Mouse (Mus musculus): ENCODE measurements around the gene Gdf9.
A peak's percentile ranks its signal among the peaks of the same experiment; 100 is the strongest.

Gdf9 gene

GRCm38 (mm10) chr11:53446183-53446582, 15.4 kb downstream of the Gdf9 start:
- no peak for DNase-seq

DNA sequence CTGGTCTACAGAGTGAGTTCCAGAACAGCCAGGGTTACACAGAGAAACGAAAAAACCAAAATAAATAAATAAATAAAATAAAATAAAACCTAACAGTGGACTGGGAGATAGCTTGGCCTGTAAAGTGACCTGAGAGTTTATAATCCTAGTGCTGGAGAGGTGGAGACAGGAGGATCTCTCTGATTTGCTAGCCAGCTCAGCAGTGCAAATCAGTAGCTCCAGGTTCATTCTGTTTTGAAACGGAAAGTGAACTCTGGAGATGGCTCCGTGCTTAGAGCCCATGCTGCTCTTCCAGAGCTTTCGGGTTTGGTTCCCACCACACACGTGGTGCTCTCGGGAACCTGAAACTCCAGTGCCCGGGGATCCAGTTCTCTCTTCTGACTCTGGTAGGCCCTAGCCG, 17.2 kb downstream of the Gdf9 start:
- no peak for DNase-seq

DNA sequence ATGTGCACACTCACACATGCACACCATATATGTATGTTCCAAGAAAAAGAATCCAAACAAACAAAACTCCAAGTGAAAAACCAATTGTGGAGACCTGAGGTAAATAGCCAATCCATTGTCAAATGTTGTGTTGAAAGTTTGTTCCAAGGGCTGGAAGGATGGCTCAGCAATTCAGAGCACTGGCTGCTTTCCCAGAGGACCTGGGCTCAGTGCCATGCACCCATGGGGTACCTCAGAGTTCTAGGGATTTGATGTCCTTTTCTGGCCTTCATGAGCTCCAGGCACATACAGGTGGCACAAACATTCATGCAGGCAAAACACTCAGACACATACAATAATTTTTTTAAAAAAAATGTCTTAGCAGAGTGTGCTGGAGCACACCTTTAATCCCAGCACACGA, 17.7 kb downstream of the Gdf9 start:
- no peak for DNase-seq

DNA sequence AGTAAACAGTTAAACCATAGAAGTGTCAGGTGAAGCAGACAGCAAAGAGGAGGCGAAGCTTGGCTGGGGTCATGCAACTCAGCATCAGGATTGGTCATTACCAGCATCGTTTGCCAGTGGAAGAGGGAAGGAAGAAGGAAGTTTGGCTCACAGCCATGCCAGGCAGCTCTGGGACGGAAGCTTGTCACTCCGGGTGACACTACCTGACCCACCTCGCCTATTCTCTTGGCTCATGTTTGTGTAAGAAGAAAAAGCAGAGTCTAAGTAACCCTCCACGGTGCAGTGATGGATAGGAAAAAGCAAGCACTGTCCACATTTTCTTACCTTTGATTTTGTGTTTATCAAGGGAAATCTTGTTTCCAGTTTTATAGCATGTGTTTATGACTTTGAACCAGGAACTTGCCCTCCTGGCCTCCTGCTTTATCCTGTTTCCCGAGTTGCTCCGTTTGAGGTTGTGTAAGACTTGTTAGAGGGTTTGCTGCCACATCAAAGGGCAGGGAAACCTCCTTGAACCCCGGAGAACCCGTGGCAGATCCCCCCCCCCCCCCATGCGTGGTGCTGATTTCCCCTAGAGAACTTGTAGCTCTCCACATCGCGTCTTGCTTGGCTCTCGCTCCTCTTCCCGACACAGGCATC, 19.4 kb downstream of the Gdf9 start:
- peak in 1 of 2 experiments; percentile 24 for DNase-seq

GRCm38 (mm10) chr11:53451361-53451760, 20.5 kb downstream of the Gdf9 start:
- no peak for DNase-seq

DNA sequence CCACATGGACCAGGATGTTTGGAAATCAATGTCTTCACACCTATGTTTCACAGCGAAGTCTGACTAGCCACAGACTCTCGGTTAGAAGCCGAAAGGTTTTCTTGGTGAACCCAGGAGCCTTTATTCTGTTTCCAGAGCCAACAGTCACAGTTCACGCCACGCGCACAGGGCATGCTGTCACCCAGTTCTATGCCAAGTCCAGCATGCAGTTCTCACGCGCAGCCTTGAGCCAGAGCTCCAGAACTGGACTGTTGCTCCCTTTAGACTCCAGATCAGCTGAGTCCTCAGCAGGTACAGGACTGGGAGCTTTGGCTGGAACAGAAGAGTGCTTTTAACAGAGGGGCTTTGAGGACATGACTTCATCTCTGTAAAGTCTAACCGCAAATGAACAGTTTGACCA, 21.6 kb downstream of the Gdf9 start:
- no peak for DNase-seq

GRCm38 (mm10) chr11:53453031-53453430, 22.2 kb downstream of the Gdf9 start:
- no peak for DNase-seq

GRCm38 (mm10) chr11:53456474-53457371, 25.9 kb downstream of the Gdf9 start, which contains the start of the genes Gm10447 and Shroom1:
TSS of gene Gm10447 (minus strand) at chr11:53457110.
TSS of gene Shroom1 (plus strand) at chr11:53457205.
- DNase-seq: no peak

DNA sequence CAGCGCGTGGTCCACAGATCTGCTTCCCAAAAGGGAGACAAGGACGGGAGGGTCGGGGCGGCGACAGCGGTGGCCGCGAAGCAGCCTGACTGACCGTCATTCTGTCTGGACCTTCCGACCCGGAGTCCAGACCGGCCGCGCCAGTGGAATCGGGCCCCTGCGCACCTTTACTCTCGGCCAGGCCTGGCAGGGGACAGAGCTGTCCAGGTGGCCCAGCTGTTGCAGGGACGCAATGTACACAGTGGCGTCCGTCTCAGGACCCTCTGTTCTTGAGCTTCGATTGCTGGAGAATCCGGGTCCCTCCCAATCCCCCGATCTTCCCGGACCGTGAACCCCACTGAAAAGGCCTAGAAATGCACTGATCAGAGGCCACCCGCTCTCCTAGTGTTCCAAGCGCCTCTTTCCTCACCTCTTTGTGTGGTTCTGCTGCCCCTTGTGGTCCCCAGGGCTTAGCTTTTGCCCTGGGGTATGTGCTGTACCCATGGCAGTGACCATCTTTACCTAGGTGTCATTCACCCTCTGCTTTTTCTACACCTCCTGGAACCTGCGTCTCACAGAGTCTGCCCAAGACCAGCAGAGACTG, 26.6 kb downstream of the Gdf9 start:
- no peak for DNase-seq

GRCm38 (mm10) chr11:53458996-53459395, 28.2 kb downstream of the Gdf9 start:
- DNase-seq: no peak

DNA sequence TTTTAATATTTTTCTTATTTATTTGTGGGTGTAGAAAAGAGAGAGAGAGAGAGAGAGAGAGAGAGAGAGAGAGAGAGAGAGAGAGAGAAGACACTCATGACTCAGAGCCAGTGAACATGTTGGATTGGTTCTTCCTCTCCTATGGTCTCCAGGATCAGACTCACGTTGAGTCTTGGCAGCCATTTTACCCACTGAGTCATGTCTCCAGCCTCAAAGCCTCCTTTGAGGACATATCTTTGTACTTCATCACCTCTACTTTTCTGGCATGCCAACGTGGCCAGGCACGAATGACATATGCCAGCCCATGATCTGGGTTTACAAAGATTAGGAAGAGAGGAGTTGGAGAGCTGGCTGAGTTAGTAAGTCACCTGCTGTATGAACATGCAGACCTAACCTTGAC, 29.4 kb downstream of the Gdf9 start:
- no peak for DNase-seq

- DNase-seq: no peak
Observed at GRCm38 (mm10) chr11:53461727-53462126, 30.9 kb downstream of the Gdf9 start.

DNA sequence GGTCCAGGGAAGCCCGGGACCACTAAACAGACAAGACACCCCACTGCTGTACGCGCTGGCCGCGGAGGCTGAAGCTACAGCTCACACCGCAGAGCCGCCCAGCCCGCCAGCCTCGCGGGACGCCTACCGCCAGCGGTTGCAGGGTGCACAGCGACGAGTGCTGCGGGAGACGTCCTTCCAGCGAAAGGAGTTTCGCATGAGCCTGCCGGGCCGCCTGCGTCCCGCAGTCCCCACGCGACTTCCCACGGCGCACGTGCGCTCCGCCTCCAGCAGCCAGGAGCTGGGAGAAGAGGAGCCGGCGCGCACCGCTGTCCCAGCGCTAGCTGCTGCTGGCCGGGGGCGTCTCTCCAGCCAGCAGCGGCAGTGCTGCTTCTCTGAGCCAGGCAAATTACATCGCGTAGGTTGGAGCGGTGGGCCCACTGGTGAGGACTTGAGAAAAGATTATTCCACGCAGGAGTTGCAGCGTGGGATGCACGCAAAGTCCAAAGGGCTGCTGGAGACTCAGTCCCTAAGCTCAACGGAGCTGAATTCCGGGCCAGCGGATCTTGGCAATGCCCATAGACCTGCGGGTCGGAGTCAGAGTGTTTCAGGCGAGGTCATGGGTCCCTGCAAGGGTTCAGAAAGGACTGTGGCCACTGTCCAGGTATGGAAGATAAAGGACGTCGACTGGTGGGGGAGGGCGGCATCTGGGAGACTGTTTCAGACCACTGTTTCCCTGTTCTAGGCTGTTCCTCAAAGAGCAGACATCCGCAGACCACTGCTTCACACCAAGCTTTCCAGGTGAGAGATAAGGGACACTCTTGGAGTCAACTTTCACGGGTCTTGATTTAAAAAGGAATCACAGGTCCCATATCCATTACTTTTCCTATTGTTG, 33.0 kb downstream of the Gdf9 start:
- DNase-seq: no peak

- no peak for DNase-seq
Observed at GRCm38 (mm10) chr11:53466231-53466971, 35.6 kb downstream of the Gdf9 start.

GRCm38 (mm10) chr11:53469294-53469967, 38.6 kb downstream of the Gdf9 start:
- DNase-seq: no peak

DNA sequence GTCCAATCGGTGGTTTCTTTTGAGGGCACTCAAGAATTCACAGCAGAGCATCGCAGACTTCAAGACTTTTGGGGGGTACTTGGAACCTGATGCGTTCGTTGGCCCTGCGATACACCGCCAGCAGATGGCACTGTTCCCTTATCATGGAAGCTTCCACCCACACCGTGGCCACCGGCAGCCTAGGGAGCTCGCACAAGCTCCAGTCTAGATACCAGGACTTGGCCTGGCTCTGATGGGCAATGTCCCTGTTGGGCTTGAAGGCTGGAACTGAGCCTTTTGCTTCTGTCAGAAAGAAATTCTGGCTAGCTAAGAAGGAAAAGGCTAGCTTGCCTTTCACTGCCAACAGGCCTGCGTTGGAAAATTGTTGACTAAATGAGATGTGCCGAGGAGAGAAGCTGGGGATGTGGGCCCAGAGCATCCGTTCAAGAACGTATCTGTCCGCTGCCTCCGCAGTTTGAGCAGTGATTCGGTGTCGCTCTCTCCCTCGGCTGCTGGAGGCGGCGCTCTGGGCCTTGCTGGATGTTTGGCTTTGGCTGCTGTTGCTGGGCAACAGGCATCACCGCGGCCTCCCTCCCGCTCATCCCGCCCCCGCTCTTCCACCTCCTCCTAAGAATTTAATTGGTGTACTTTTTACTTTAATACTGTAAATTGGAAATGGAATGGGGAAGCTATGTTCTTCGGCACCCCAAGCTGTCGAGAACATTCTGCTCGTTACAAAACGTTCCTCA, 39.3 kb downstream of the Gdf9 start, which contains the start of gene Gm9837:
Gm9837 (minus strand) TSS at position 512 of the 728 bp plus-strand sequence.
- DNase-seq: peak; percentile 51 to 53

- no peak for DNase-seq
Observed at GRCm38 (mm10) chr11:53472709-53473108, 41.9 kb downstream of the Gdf9 start.

DNA sequence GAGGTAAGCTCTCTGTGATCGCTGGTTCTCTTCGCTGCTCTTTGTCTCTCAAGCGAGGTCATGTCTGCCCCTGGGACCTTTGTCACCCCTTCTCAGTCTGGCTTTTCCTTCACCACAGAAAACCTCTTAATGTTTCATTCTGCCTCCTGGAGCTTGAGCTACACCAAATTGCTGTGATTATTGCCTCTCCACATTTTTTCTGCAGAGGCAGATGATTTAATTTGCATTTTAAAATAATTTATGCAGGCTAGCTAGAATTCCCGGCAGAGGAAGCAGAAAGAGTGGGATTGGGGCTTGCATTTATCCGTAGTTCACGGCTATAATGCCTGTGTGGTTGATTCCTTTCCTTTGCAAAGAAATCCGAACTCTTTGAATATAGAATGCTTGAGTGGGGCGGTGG, 44.8 kb downstream of the Gdf9 start:
- no peak for DNase-seq

- no peak for DNase-seq
Observed at GRCm38 (mm10) chr11:53477833-53478232, 47.0 kb downstream of the Gdf9 start.

GRCm38 (mm10) chr11:53478383-53479170, 47.8 kb downstream of the Gdf9 start:
- no peak for DNase-seq

Data from thymus, adult 18-20 months (tissue).